ENCODE assay signal across 12 mouse cellular contexts in the genomic region with DNA sequence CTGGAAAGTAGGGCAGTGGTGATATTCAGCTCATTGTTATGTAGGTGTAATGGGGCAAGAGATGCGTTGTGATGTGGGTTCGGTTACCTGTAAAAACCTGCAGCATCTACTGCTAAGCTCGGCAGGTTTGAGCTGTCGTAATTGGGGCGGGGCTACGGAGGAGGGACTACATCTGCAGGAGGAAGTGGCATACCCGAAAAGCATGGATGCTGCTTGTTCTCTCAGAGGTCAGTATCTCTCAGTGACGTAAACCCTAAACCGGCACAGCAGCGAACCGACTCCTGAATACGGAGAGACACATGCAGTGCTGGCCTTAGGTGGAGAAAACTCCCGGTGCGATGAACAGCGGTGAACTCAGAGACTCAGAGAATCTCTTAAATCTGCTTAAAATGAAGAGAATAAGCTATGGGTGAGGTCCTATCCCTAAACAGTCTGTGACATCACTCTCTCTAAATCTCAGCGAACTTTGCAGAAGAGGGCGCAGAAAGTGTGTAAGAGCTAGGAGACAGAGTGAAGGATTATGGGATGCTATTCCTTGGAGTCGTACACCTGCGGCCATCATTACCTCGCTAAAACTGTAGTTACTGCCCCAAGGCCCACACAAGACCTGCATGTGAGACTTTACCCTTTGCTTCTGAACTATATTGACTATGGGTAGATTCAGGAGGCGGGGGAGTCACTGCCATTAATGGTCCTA. TPM values are rescaled to one million over a fixed set of nuclear protein-coding genes. Genes with fewer than 3 reads are reported as not detected.
DNase-seq lines count a peak whose midpoint lies in the region; ATAC-seq and TF ChIP-seq lines count a peak whose summit lies in the region.
"Had no signal": no experiment of that assay in that cellular context is flagged by ENCODE, and none has a peak within 500 bp of the region (broad histone marks: within the 10 kb centered on the region; RNA-seq: fewer than 3 reads in every experiment).

No protein-coding gene starts in this region.

- H3K9ac ChIP-seq in intestine, embryonic 15.5 days: no peak overlapping the region
- H3K9ac ChIP-seq in intestine, postnatal 0 days (ENCODE audit: low read depth, low read length): no peak overlapping the region
- H3K9ac ChIP-seq in limb, embryonic 15.5 days: no peak overlapping the region
- H3K9ac ChIP-seq in hindbrain, embryonic 12.5 days: no peak overlapping the region
- H3K9ac ChIP-seq: embryonic facial prominence, embryonic 12.5 days had no signal

- DNase-seq in B cell, adult 2 months: peak; percentile 45 to 59
- DNase-seq in ES-CJ7 (ENCODE audit: low read depth, low spot score): peak; percentile 88
- DNase-seq in left cerebral cortex, postnatal 25 days (ENCODE audit: low spot score in 2 of 2): no peak
- DNase-seq in urinary bladder, postnatal 36 days (ENCODE audit: low spot score in 2 of 2): no peak
- DNase-seq: cerebellum, adult 8-10 months; kidney, postnatal 10 days had no signal

- intact Hi-C loops in left cerebral cortex, postnatal 25 days (cut with DNase I): no loop called here

- no peaks in the 10 kb centered on the region for H3K4me1 ChIP-seq in intestine, embryonic 15.5 days (replicated peaks)
- no peaks in the 10 kb centered on the region for H3K4me1 ChIP-seq in intestine, postnatal 0 days (replicated peaks; ENCODE audit: control insufficient read depth, insufficient read depth, low read length)
- no peaks in the 10 kb centered on the region for H3K4me1 ChIP-seq in limb, embryonic 15.5 days
- no peaks in the 10 kb centered on the region for H3K4me1 ChIP-seq in hindbrain, embryonic 12.5 days
- H3K4me1 ChIP-seq: embryonic facial prominence, embryonic 12.5 days had no signal

- no peaks in the 10 kb centered on the region for H3K36me3 ChIP-seq in intestine, embryonic 15.5 days
- no peaks in the 10 kb centered on the region for H3K36me3 ChIP-seq in intestine, postnatal 0 days (ENCODE audit: control insufficient read depth, insufficient read depth)
- H3K36me3 ChIP-seq in limb, embryonic 15.5 days: no peaks in the 10 kb centered on the region
- no peaks in the 10 kb centered on the region for H3K36me3 ChIP-seq in hindbrain, embryonic 12.5 days
- H3K36me3 ChIP-seq: embryonic facial prominence, embryonic 12.5 days had no signal

- no peaks in the 10 kb centered on the region for H3K9me3 ChIP-seq in intestine, embryonic 15.5 days
- H3K9me3 ChIP-seq in intestine, postnatal 0 days (ENCODE audit: control insufficient read depth): no peaks in the 10 kb centered on the region
- H3K9me3 ChIP-seq in limb, embryonic 15.5 days: no peaks in the 10 kb centered on the region
- H3K9me3 ChIP-seq in hindbrain, embryonic 12.5 days (replicated peaks): no peaks in the 10 kb centered on the region
- H3K9me3 ChIP-seq: embryonic facial prominence, embryonic 12.5 days had no signal

- no peaks in the 10 kb centered on the region for H3K27me3 ChIP-seq in intestine, embryonic 15.5 days (replicated peaks)
- no peaks in the 10 kb centered on the region for H3K27me3 ChIP-seq in intestine, postnatal 0 days (replicated peaks; ENCODE audit: control insufficient read depth, insufficient read depth, low read length)
- H3K27me3 ChIP-seq in limb, embryonic 15.5 days: 0 out of 2 replicates have a peak, but pooled peaks cover 2% of the 10 kb centered on the region
- no peaks in the 10 kb centered on the region; the same call in 1 of the 2 replicates for H3K27me3 ChIP-seq in hindbrain, embryonic 12.5 days

- H3K4me2 ChIP-seq in intestine, embryonic 15.5 days (replicated peaks): peak overlapping the region; percentile 14; the same call in 1 of the 2 replicates
- H3K4me2 ChIP-seq in intestine, postnatal 0 days (replicated peaks; ENCODE audit: low read depth): no peak overlapping the region
- peak overlapping the region; percentile 10; the same call in 1 of the 2 replicates for H3K4me2 ChIP-seq in limb, embryonic 15.5 days
- no peak overlapping the region for H3K4me2 ChIP-seq in hindbrain, embryonic 12.5 days (replicated peaks)
- H3K4me2 ChIP-seq: embryonic facial prominence, embryonic 12.5 days had no signal

- ATAC-seq in intestine, embryonic 15.5 days: no peak
- ATAC-seq in intestine, postnatal 0 days: no peak
- ATAC-seq in limb, embryonic 15.5 days (ENCODE audit: insufficient number of reproducible peaks, low FRiP score, low TSS enrichment, low read depth): no peak
- ATAC-seq in hindbrain, embryonic 12.5 days (ENCODE audit: low FRiP score): no peak
- ATAC-seq: forebrain, embryonic 16.5 days had no signal

- H3K4me3 ChIP-seq in intestine, embryonic 15.5 days (replicated peaks): no peak overlapping the region
- no peak overlapping the region for H3K4me3 ChIP-seq in intestine, postnatal 0 days (ENCODE audit: low read depth, low read length)
- no peak overlapping the region for H3K4me3 ChIP-seq in limb, embryonic 15.5 days
- no peak overlapping the region for H3K4me3 ChIP-seq in hindbrain, embryonic 12.5 days
- H3K4me3 ChIP-seq: embryonic facial prominence, embryonic 12.5 days had no signal

- TF ChIP-seq CTCF in intestine, postnatal 0 days (IDR thresholded peaks at IDR 0.05; ENCODE audit: low read depth): no peak

- WGBS in intestine, embryonic 15.5 days: 56% methylated on average over 21 of the region's 21 CpGs
- 53% methylated on average over 21 of the region's 21 CpGs for WGBS in intestine, postnatal 0 days
- WGBS in limb, embryonic 15.5 days: 54% methylated on average over 21 of the region's 21 CpGs
- 59% methylated on average over 21 of the region's 21 CpGs for WGBS in hindbrain, embryonic 12.5 days

- H3K27ac ChIP-seq in intestine, embryonic 15.5 days: no peak overlapping the region
- no peak overlapping the region for H3K27ac ChIP-seq in intestine, postnatal 0 days (ENCODE audit: low read depth, low read length)
- no peak overlapping the region for H3K27ac ChIP-seq in limb, embryonic 15.5 days
- H3K27ac ChIP-seq in hindbrain, embryonic 12.5 days: no peak overlapping the region
- H3K27ac ChIP-seq: embryonic facial prominence, embryonic 12.5 days had no signal

RNA-seq across cellular contexts. Expression of a gene that starts 11.1 kb away (rescaled TPM):
- 51.9 and 53.1 TPM in 2 replicates for polyA plus RNA-seq in intestine, embryonic 15.5 days (2015; fragmentation: Nextera tagmentation; extraction: Ambion mirVana)
- 22.5 and 25.0 TPM in 2 replicates for polyA plus RNA-seq in intestine, postnatal 0 days (2015; fragmentation: Nextera tagmentation; extraction: Ambion mirVana)
- 60.9 and 61.3 TPM in 2 replicates for polyA plus RNA-seq in limb, embryonic 15.5 days (2015; fragmentation: Nextera tagmentation; extraction: Ambion mirVana)
- total RNA-seq in left cerebral cortex, postnatal 25 days (2021): 10 to 100 TPM; 45.0 to 46.8 TPM
- 67.2 and 71.9 TPM in 2 replicates for polyA plus RNA-seq in hindbrain, embryonic 12.5 days (2016; fragmentation: Nextera tagmentation; extraction: Ambion mirVana)

RNA-seq across cellular contexts. Expression of a gene that starts 37.5 kb away (rescaled TPM):
- 49.9 and 54.7 TPM in 2 replicates for polyA plus RNA-seq in intestine, embryonic 15.5 days (2015; fragmentation: Nextera tagmentation; extraction: Ambion mirVana)
- 39.3 and 40.0 TPM in 2 replicates for polyA plus RNA-seq in intestine, postnatal 0 days (2015; fragmentation: Nextera tagmentation; extraction: Ambion mirVana)
- 56.5 and 59.5 TPM in 2 replicates for polyA plus RNA-seq in limb, embryonic 15.5 days (2015; fragmentation: Nextera tagmentation; extraction: Ambion mirVana)
- 10 to 100 TPM; 90.1 to 93.7 TPM for total RNA-seq in left cerebral cortex, postnatal 25 days (2021)
- 124 and 125 TPM in 2 replicates for polyA plus RNA-seq in hindbrain, embryonic 12.5 days (2016; fragmentation: Nextera tagmentation; extraction: Ambion mirVana)

Comparison
In these comparisons a context has a peak if more than half of its experiments do, and no peak if none do; other contexts are left out.
1. H3K4me2 ChIP-seq: peak in intestine, embryonic 15.5 days (single experiment) and limb, embryonic 15.5 days (single experiment); none in intestine, postnatal 0 days (single experiment) and hindbrain, embryonic 12.5 days (single experiment).
2. DNase-seq: peak in B cell, adult 2 months (2 of 2) and ES-CJ7 (single experiment); none in left cerebral cortex, postnatal 25 days (0 of 2) and urinary bladder, postnatal 36 days (0 of 2).